Mouse (Mus musculus): ENCODE measurements at regions not wholly inside any gene's neighbourhood (a gene's known extent, or its start where the extent isn't known, plus 50 kb on each side); places are given as distances from the start of the nearest gene placed in this dataset.
"Not testable (repeated sequence)": the region's sequence is repeated elsewhere in the genome, so short reads cannot be mapped to it uniquely, and the experiment has no call there.

DNA sequence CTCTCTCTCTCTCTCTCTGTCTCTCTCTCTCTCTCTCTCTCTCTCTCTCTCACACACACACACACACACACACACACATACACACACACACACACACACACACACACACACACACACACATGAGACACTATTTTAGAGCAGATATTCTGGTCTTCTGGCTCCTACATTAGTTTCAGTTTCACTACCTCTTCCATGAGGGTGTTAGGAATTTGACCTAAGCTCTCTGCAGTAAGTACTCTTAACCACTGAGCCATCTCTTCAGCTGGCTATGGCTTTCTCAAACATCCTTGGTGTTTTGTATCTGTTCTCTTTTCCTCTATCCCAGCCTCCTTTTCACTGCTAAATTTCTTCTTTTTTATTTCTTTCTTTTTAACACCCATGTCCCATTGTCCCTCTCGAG, 533.1 kb downstream of the Ets1 start:
- H3K9me3 ChIP-seq (ENCODE audit: control insufficient read depth, low read length); H3K4me3 ChIP-seq (ENCODE audit: low read depth, low read length); H3K4me2 ChIP-seq; DNase-seq (ENCODE audit: low spot score, missing footprints); H3K36me3 ChIP-seq (ENCODE audit: control insufficient read depth, insufficient read depth, low read length); H3K27me3 ChIP-seq (ENCODE audit: control insufficient read depth, insufficient read depth, low read length); ATAC-seq (ENCODE audit: low FRiP score); H3K27ac ChIP-seq (ENCODE audit: low read depth, low read length); H3K9ac ChIP-seq (ENCODE audit: low read length); H3K4me1 ChIP-seq (ENCODE audit: control insufficient read depth, insufficient read depth, low read length): not testable (repeated sequence)
- WGBS, result 92% methylated on average over 1 of the region's 1 CpGs

GRCm38 (mm10) chr9:33180066-33180465, 544.0 kb downstream of the Ets1 start:
- DNase-seq (ENCODE audit: low spot score, missing footprints) (no peak), ATAC-seq (ENCODE audit: low FRiP score) (no peak)
- Histone ChIP-seq H3K9me3 (ENCODE audit: control insufficient read depth, low read length) (no peaks in the 10 kb centered on the region), H3K27ac (ENCODE audit: low read depth, low read length) (no peak overlapping the region), H3K27me3 (ENCODE audit: control insufficient read depth, insufficient read depth, low read length) (no peaks in the 10 kb centered on the region), H3K9ac (ENCODE audit: low read length) (no peak overlapping the region), H3K4me1 (ENCODE audit: control insufficient read depth, insufficient read depth, low read length) (no peaks in the 10 kb centered on the region), H3K4me3 (ENCODE audit: low read depth, low read length) (no peak overlapping the region), H3K36me3 (ENCODE audit: control insufficient read depth, insufficient read depth, low read length) (no peaks in the 10 kb centered on the region), H3K4me2 (no peak overlapping the region)

DNA sequence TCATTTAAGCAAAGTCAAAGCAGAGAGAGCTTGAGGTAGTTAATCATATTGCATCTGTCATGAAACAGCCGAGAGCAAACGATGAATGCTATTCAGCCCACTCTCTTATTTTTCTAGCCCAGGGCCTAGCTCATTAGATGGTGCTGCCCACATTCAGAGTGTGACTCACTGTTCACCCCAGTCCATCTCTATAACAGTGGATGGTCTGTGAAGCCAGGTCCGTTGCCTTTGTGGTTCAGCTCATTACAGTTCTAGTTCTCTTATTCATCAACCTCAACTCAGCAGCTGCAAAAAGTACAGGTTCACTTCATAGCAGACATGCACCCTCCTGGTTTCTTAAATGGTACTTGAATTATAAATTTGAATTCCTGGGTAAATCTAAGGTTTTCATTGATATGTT, 551.2 kb downstream of the Ets1 start:
- no peak for ATAC-seq (ENCODE audit: low FRiP score)

DNA sequence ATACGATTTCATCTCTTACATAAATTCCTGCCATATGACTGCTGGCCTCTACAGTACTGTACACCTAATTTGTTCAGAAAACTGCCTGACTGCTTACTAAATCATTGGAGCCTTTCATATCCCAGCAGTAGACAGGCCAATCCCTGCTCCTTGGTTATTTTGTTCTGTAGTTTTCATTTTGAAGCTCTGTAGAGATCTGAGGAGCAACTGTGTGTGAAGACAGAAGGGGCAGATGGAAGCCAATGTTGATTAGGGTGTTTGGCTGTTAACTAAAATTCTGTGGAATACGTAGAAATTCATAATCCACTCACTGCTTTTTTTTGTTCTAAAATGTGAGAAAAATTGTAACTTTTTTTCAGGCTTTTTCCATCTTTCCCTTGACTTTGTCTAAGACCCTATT, 573.1 kb downstream of the Ets1 start:
- WGBS, result 89% methylated on average over 2 of the region's 2 CpGs
- H3K36me3 ChIP-seq (ENCODE audit: control insufficient read depth, insufficient read depth, low read length), result no peaks in the 10 kb centered on the region
- no peak overlapping the region for H3K27ac ChIP-seq (ENCODE audit: low read depth, low read length)
- H3K27me3 ChIP-seq (ENCODE audit: control insufficient read depth, insufficient read depth, low read length), result no peaks in the 10 kb centered on the region
- DNase-seq (ENCODE audit: low spot score, missing footprints) (no peak), ATAC-seq (ENCODE audit: low FRiP score) (no peak)
- H3K4me1 ChIP-seq (ENCODE audit: control insufficient read depth, insufficient read depth, low read length), result no peaks in the 10 kb centered on the region
- H3K9ac ChIP-seq (ENCODE audit: low read length), result no peak overlapping the region
- H3K4me3 ChIP-seq (ENCODE audit: low read depth, low read length), result no peak overlapping the region
- no peak overlapping the region for H3K4me2 ChIP-seq
- H3K9me3 ChIP-seq (ENCODE audit: control insufficient read depth, low read length), result no peaks in the 10 kb centered on the region

More for the DNA sequence above, 551.2 kb downstream of the Ets1 start:
- no peak for DNase-seq (ENCODE audit: low spot score, missing footprints)
- no peaks in the 10 kb centered on the region for H3K27me3 ChIP-seq (ENCODE audit: control insufficient read depth, insufficient read depth, low read length)
- no peak overlapping the region for H3K27ac ChIP-seq (ENCODE audit: low read depth, low read length)
- no peak overlapping the region for H3K4me3 ChIP-seq (ENCODE audit: low read depth, low read length)
- H3K4me1 ChIP-seq (ENCODE audit: control insufficient read depth, insufficient read depth, low read length), result no peaks in the 10 kb centered on the region
- no peak overlapping the region for H3K4me2 ChIP-seq
- no peaks in the 10 kb centered on the region for H3K36me3 ChIP-seq (ENCODE audit: control insufficient read depth, insufficient read depth, low read length)
- no peak overlapping the region for H3K9ac ChIP-seq (ENCODE audit: low read length)
- WGBS, result 95% methylated on average over 3 of the region's 3 CpGs
- H3K9me3 ChIP-seq (ENCODE audit: control insufficient read depth, low read length), result no peaks in the 10 kb centered on the region

GRCm38 (mm10) chr9:33214523-33214922, 578.5 kb downstream of the Ets1 start:
- WGBS, result 75% methylated on average over 1 of the region's 1 CpGs
- no peak for ATAC-seq (ENCODE audit: low FRiP score)

GRCm38 (mm10) chr9:33220981-33221380, 585.0 kb downstream of the Ets1 start:
- Histone ChIP-seq H3K4me3 (ENCODE audit: low read depth, low read length) (no peak overlapping the region), H3K4me2 (no peak overlapping the region), H3K9ac (ENCODE audit: low read length) (no peak overlapping the region), H3K4me1 (ENCODE audit: control insufficient read depth, insufficient read depth, low read length) (no peaks in the 10 kb centered on the region), H3K27me3 (ENCODE audit: control insufficient read depth, insufficient read depth, low read length) (no peaks in the 10 kb centered on the region), H3K27ac (ENCODE audit: low read depth, low read length) (no peak overlapping the region), H3K9me3 (ENCODE audit: control insufficient read depth, low read length) (no peaks in the 10 kb centered on the region), H3K36me3 (ENCODE audit: control insufficient read depth, insufficient read depth, low read length) (no peaks in the 10 kb centered on the region)
- no peak for ATAC-seq (ENCODE audit: low FRiP score)
- peak; percentile 73 for DNase-seq (ENCODE audit: low spot score, missing footprints)
- 81% methylated on average over 4 of the region's 4 CpGs for WGBS

More at GRCm38 (mm10) chr9:33214523-33214922, 578.5 kb downstream of the Ets1 start:
- no peak overlapping the region for H3K27ac ChIP-seq (ENCODE audit: low read depth, low read length)
- no peaks in the 10 kb centered on the region for H3K9me3 ChIP-seq (ENCODE audit: control insufficient read depth, low read length)
- H3K4me1 ChIP-seq (ENCODE audit: control insufficient read depth, insufficient read depth, low read length), result no peaks in the 10 kb centered on the region
- DNase-seq (ENCODE audit: low spot score, missing footprints), result no peak
- no peak overlapping the region for H3K4me2 ChIP-seq
- H3K36me3 ChIP-seq (ENCODE audit: control insufficient read depth, insufficient read depth, low read length), result no peaks in the 10 kb centered on the region
- no peak overlapping the region for H3K9ac ChIP-seq (ENCODE audit: low read length)
- no peak overlapping the region for H3K4me3 ChIP-seq (ENCODE audit: low read depth, low read length)
- no peaks in the 10 kb centered on the region for H3K27me3 ChIP-seq (ENCODE audit: control insufficient read depth, insufficient read depth, low read length)

- WGBS, result 83% methylated on average over 11 of the region's 11 CpGs
- Histone ChIP-seq H3K27me3 (ENCODE audit: control insufficient read depth, insufficient read depth, low read length) (no peaks in the 10 kb centered on the region), H3K27ac (ENCODE audit: low read depth, low read length) (no peak overlapping the region), H3K9me3 (ENCODE audit: control insufficient read depth, low read length) (no peaks in the 10 kb centered on the region), H3K9ac (ENCODE audit: low read length) (no peak overlapping the region), H3K4me1 (ENCODE audit: control insufficient read depth, insufficient read depth, low read length) (no peaks in the 10 kb centered on the region), H3K4me2 (no peak overlapping the region), H3K36me3 (ENCODE audit: control insufficient read depth, insufficient read depth, low read length) (no peaks in the 10 kb centered on the region), H3K4me3 (ENCODE audit: low read depth, low read length) (no peak overlapping the region)
- DNase-seq (ENCODE audit: low spot score, missing footprints) (peak; percentile 53), ATAC-seq (ENCODE audit: low FRiP score) (no peak)
Observed at GRCm38 (mm10) chr9:33222066-33222805, 586.2 kb downstream of the Ets1 start.

- 21% methylated on average over 9 of the region's 9 CpGs for WGBS
- DNase-seq (ENCODE audit: low spot score, missing footprints) (peak; percentile 76), ATAC-seq (ENCODE audit: low FRiP score) (no peak)
- Histone ChIP-seq H3K9ac (ENCODE audit: low read length) (no peak overlapping the region), H3K9me3 (ENCODE audit: control insufficient read depth, low read length) (no peaks in the 10 kb centered on the region), H3K36me3 (ENCODE audit: control insufficient read depth, insufficient read depth, low read length) (no peaks in the 10 kb centered on the region), H3K4me2 (no peak overlapping the region), H3K4me1 (ENCODE audit: control insufficient read depth, insufficient read depth, low read length) (0 out of 2 replicates have a peak, but pooled peaks cover 3% of the 10 kb centered on the region), H3K4me3 (ENCODE audit: low read depth, low read length) (no peak overlapping the region), H3K27me3 (ENCODE audit: control insufficient read depth, insufficient read depth, low read length) (no peaks in the 10 kb centered on the region), H3K27ac (ENCODE audit: low read depth, low read length) (no peak overlapping the region)
Observed at GRCm38 (mm10) chr9:33233699-33234131, 597.7 kb downstream of the Ets1 start.

GRCm38 (mm10) chr9:33238190-33238589, 602.2 kb downstream of the Ets1 start:
- DNase-seq (ENCODE audit: low spot score, missing footprints), result peak; percentile 57
- H3K4me1 ChIP-seq (ENCODE audit: control insufficient read depth, insufficient read depth, low read length), result 0 out of 2 replicates have a peak, but pooled peaks cover 3% of the 10 kb centered on the region
- no peaks in the 10 kb centered on the region for H3K36me3 ChIP-seq (ENCODE audit: control insufficient read depth, insufficient read depth, low read length)
- 88% methylated on average over 2 of the region's 2 CpGs for whole genome bisulfite sequencing
- H3K27me3 ChIP-seq (ENCODE audit: control insufficient read depth, insufficient read depth, low read length), result no peaks in the 10 kb centered on the region
- H3K4me3 ChIP-seq (ENCODE audit: low read depth, low read length), result no peak overlapping the region
- H3K4me2 ChIP-seq, result no peak overlapping the region
- H3K27ac ChIP-seq (ENCODE audit: low read depth, low read length), result no peak overlapping the region
- no peak overlapping the region for H3K9ac ChIP-seq (ENCODE audit: low read length)
- no peaks in the 10 kb centered on the region for H3K9me3 ChIP-seq (ENCODE audit: control insufficient read depth, low read length)
- ATAC-seq (ENCODE audit: low FRiP score), result no peak
